Mouse (Mus musculus) MEL (cell line): ENCODE measurements around the gene D10Wsu102e.

ENCODE experiments used
- CHD2 ChIP-seq: IDR thresholded peaks from 2 replicates; pipeline ENCODE4 v1.6.1; 2011; ENCODE audit warnings: low read length, improper control_type of control experiment
- CTCF ChIP-seq, 3 experiments: IDR thresholded peaks in 2 of 3; conservative IDR thresholded peaks in 1 of 3; 2 replicates each; pipeline ENCODE4 v1.5.1; 2011 to 2012; ENCODE audit warnings: low read length in 3 of 3, low read depth in 2 of 3, mild to moderate bottlenecking in 2 of 3, improper control_type of control experiment in 1 of 3, inconsistent platforms in 1 of 3, mixed read lengths in 1 of 3, moderate library complexity in 1 of 3; ENCODE audit not compliant: control insufficient read depth in 1 of 3, insufficient read depth in 1 of 3, poor library complexity in 1 of 3, severe bottlenecking in 1 of 3
- EP300 ChIP-seq, 2 experiments: IDR thresholded peaks; 2 replicates each; pipeline ENCODE4 v1.6.1; 2011; ENCODE audit warnings: improper control_type of control experiment in 2 of 2, low read length in 2 of 2, low read depth in 1 of 2, mild to moderate bottlenecking in 1 of 2
- GABPA ChIP-seq: IDR thresholded peaks from 2 replicates; pipeline ENCODE4 v1.6.1; 2012; ENCODE audit warnings: low read depth, mild to moderate bottlenecking, inconsistent platforms, low read length, improper control_type of control experiment, moderate library complexity
- MXI1 ChIP-seq: IDR thresholded peaks from 2 replicates; pipeline ENCODE4 v1.6.1; 2011; ENCODE audit warnings: mild to moderate bottlenecking, low read depth, low read length, improper control_type of control experiment
- UBTF ChIP-seq: IDR thresholded peaks from 2 replicates; pipeline ENCODE4 v1.6.1; 2012; ENCODE audit warnings: low read depth, mild to moderate bottlenecking, inconsistent platforms, low read length, improper control_type of control experiment, moderate library complexity, borderline replicate concordance; ENCODE audit not compliant: insufficient read depth
- ZC3H11A ChIP-seq: IDR thresholded peaks from 2 replicates; pipeline ENCODE4 v1.6.1; 2012; ENCODE audit warnings: low read depth, mild to moderate bottlenecking, inconsistent platforms, low read length, improper control_type of control experiment

DNA sequence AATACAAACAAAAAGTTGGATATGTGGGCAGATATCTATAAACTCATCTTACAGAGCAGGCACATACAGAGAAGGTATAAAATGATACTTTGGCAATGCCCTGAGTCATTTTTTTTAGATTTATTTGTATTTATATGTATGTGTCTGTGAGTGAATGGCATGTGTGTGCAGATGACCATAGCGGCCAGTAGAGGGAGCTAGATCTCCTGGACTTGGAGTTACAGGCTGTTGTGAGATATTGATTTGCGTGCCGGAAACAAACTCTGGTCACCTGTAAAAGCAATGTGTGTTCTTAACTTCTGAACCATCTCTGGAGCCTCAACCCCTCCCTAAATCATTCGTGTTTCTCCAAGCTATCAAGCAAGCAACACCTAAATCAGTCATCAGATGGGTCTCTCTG is 161.0 kb downstream of the D10Wsu102e start:
- TF ChIP-seq GABPA (no peak), MXI1 (no peak), EP300 (IDR thresholded peaks at IDR 0.05; ENCODE audit: low read depth in 1 of 2, low read length in 2 of 2) (no peak), ZC3H11A (0 out of 2 replicates have a peak, but pooled peaks have one; percentile 23), CTCF (IDR thresholded peaks at IDR 0.05 in 2 of 3, conservative IDR thresholded peaks at IDR 0.05 in 1 of 3; ENCODE audit: control insufficient read depth in 1 of 3, insufficient read depth in 1 of 3, low read depth in 2 of 3, low read length in 3 of 3, poor library complexity in 1 of 3, severe bottlenecking in 1 of 3) (peak; percentile 63 to 80 (median 69)), UBTF (no peak), CHD2 (no peak)
